Mouse (Mus musculus): ENCODE results near the gene Prl2c2. TPM values are rescaled to one million over a fixed set of nuclear protein-coding genes. Genes with fewer than 3 reads are reported as not detected.
"Not testable (repeated sequence)": the region's sequence is repeated elsewhere in the genome, so short reads cannot be mapped to it uniquely, and the experiment has no call there.

Gene Prl2c2
- 0.42 and 0.60 TPM in 2 replicates for polyA plus RNA-seq (2014; fragmentation: Nextera tagmentation; extraction: Ambion mirVana)

GRCm38 (mm10) chr13:13005283-13005682 lies at the start of gene Prl2c2:
TSS of gene Prl2c2 (minus strand) at chr13:13005383.
- WGBS (ENCODE audit: insufficient replicate concordance), result 53% methylated on average over 2 of the region's 2 CpGs
- not testable (repeated sequence) for H3K36me3 ChIP-seq (ENCODE audit: control insufficient read depth, insufficient read depth, low read length); H3K27ac ChIP-seq (ENCODE audit: low read depth, low read length)

DNA sequence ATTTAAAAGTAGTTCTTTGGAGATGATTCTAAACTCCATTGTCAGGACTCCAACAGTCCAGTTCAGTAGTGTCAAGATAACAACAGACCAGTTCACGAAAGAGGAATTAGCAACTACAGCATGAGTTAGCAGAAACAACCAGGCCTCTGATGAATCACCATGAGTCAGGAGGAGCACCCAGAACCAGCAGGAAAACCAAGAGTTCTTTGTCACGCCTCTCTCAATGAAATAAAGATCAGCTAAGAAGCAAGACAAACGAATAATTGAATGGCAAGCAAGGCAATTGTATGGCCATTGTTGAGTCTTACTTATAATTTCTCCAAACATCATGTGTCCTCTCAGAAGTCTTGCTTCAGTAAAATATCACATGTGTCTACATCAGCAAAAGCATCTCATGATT lies 20.7 kb upstream of the Prl2c2 start:
- not testable (repeated sequence) for H3K36me3 ChIP-seq (ENCODE audit: control insufficient read depth, insufficient read depth, low read length); H3K9ac ChIP-seq (ENCODE audit: low read depth, low read length); H3K4me1 ChIP-seq (ENCODE audit: control insufficient read depth, insufficient read depth, low read length); H3K27me3 ChIP-seq (ENCODE audit: control insufficient read depth, insufficient read depth, low read length); ATAC-seq (replicated peaks; ENCODE audit: insufficient number of reproducible peaks, low FRiP score, low TSS enrichment); H3K4me2 ChIP-seq; H3K4me3 ChIP-seq (ENCODE audit: low read depth, low read length); H3K9me3 ChIP-seq (replicated peaks; ENCODE audit: control insufficient read depth, low read length); H3K27ac ChIP-seq (ENCODE audit: low read depth, low read length)
- WGBS (ENCODE audit: insufficient replicate concordance), result 62% methylated on average over 3 of the region's 3 CpGs

More at GRCm38 (mm10) chr13:13005283-13005682, at the start of gene Prl2c2:
- not testable (repeated sequence) for H3K4me3 ChIP-seq (ENCODE audit: low read depth, low read length); H3K27me3 ChIP-seq (ENCODE audit: control insufficient read depth, insufficient read depth, low read length); H3K4me1 ChIP-seq (ENCODE audit: control insufficient read depth, insufficient read depth, low read length); H3K4me2 ChIP-seq; ATAC-seq (replicated peaks; ENCODE audit: insufficient number of reproducible peaks, low FRiP score, low TSS enrichment); H3K9ac ChIP-seq (ENCODE audit: low read depth, low read length); H3K9me3 ChIP-seq (replicated peaks; ENCODE audit: control insufficient read depth, low read length)

- H3K27me3 ChIP-seq (ENCODE audit: control insufficient read depth, insufficient read depth, low read length); H3K4me3 ChIP-seq (ENCODE audit: low read depth, low read length); H3K9ac ChIP-seq (ENCODE audit: low read depth, low read length); H3K4me1 ChIP-seq (ENCODE audit: control insufficient read depth, insufficient read depth, low read length); H3K36me3 ChIP-seq (ENCODE audit: control insufficient read depth, insufficient read depth, low read length); H3K27ac ChIP-seq (ENCODE audit: low read depth, low read length); H3K4me2 ChIP-seq; H3K9me3 ChIP-seq (replicated peaks; ENCODE audit: control insufficient read depth, low read length); ATAC-seq (replicated peaks; ENCODE audit: insufficient number of reproducible peaks, low FRiP score, low TSS enrichment): not testable (repeated sequence)
- WGBS (ENCODE audit: insufficient replicate concordance), result 58% methylated on average over 2 of the region's 2 CpGs
These were observed 8.9 kb upstream of the Prl2c2 start for GRCm38 (mm10) chr13:13013993-13014549.

Other genes starting within 250 kb of the Prl2c2 start
- 0.80 TPM in 1 of 2 replicates, not detected in the other for gene Prl2c3, start 205.3 kb downstream of the Prl2c2 start, polyA plus RNA-seq (2014; fragmentation: Nextera tagmentation; extraction: Ambion mirVana)
- not detected in 2 replicates for gene Prl2c5, start 177.3 kb upstream of the Prl2c2 start, polyA plus RNA-seq (2014; fragmentation: Nextera tagmentation; extraction: Ambion mirVana)